Mouse (Mus musculus) brain, embryonic 14.5 days (tissue): ENCODE measurements at regions not wholly inside any gene's neighbourhood (a gene's known extent, or its start where the extent isn't known, plus 50 kb on each side); places are given as distances from the start of the nearest gene placed in this dataset.

Source experiments
- CTCF ChIP-seq: fragments of 200-500 bp; IDR thresholded peaks from 2 replicates; pipeline ENCODE4 v1.5.1; 2012; ENCODE audit warnings: inconsistent platforms, mild to moderate bottlenecking, moderate library complexity, borderline replicate concordance; ENCODE audit not compliant: insufficient read depth, insufficient read length; ENCODE audit errors: extremely low read depth
- POLR2A ChIP-seq: fragments of 200-500 bp; IDR thresholded peaks from 2 replicates; pipeline ENCODE4 v1.6.1; 2012; ENCODE audit warnings: mild to moderate bottlenecking, inconsistent platforms, borderline replicate concordance; ENCODE audit not compliant: poor library complexity, insufficient read depth, insufficient read length, severe bottlenecking; ENCODE audit errors: extremely low read depth

- TF ChIP-seq CTCF (no peak), POLR2A (no peak)
Measured at GRCm38 (mm10) chr1:45580466-45580865, 77.4 kb upstream of the Col5a2 start.
